Mouse (Mus musculus) midbrain, embryonic 12.5 days (tissue): ENCODE results near the gene Mob1b. TPM values are rescaled to one million over a fixed set of nuclear protein-coding genes. Genes with fewer than 3 reads are reported as not detected.
A peak's percentile ranks its signal among the peaks of the same experiment; 100 is the strongest.
"Not testable (repeated sequence)": the region's sequence is repeated elsewhere in the genome, so short reads cannot be mapped to it uniquely, and the experiment has no call there.

Source experiments
- ATAC-seq: fragments of 200-750 bp; cut with Nextera tagmentation; 2 replicates; pipeline ENCODE4 v1.8.0; 2017; ENCODE audit warnings: low read depth, moderate TSS enrichment, moderate library complexity; ENCODE audit not compliant: low FRiP score
- H3K27ac ChIP-seq: fragments of 300-500 bp; sonication (generic); replicated peaks from 2 replicates; pipeline ENCODE4 v1.5.1; 2016; ENCODE audit warnings: mild to moderate bottlenecking
- H3K27me3 ChIP-seq: fragments of 300-500 bp; sonication (generic); 2 replicates; pipeline ENCODE4 v1.6.1; 2016; ENCODE audit warnings: mild to moderate bottlenecking
- H3K36me3 ChIP-seq: fragments of 300-500 bp; sonication (generic); 2 replicates; pipeline ENCODE4 v1.6.1; 2016
- H3K4me1 ChIP-seq: fragments of 300-500 bp; sonication (generic); 2 replicates; pipeline ENCODE4 v1.6.1; 2016
- H3K4me2 ChIP-seq: fragments of 300-500 bp; sonication (generic); replicated peaks from 2 replicates; pipeline ENCODE4 v1.6.1; 2016; ENCODE audit warnings: mild to moderate bottlenecking, moderate library complexity
- H3K4me3 ChIP-seq: fragments of 300-500 bp; sonication (generic); 2 replicates; pipeline ENCODE4 v1.5.1; 2016; ENCODE audit warnings: mild to moderate bottlenecking
- H3K9ac ChIP-seq: fragments of 300-500 bp; sonication (generic); replicated peaks from 2 replicates; pipeline ENCODE4 v1.6.1; 2016; ENCODE audit warnings: mild to moderate bottlenecking, moderate library complexity
- H3K9me3 ChIP-seq: fragments of 300-500 bp; sonication (generic); 2 replicates; pipeline ENCODE4 v1.6.1; 2016; ENCODE audit warnings: mild to moderate bottlenecking
- WGBS: fragments of 180-500 bp; shearing (Covaris S2); methylation state at CpG from one replicate; pipeline ENCODE4 v1.1.7; 2016; 5-methylcytosine and 5-hydroxymethylcytosine counted together
- polyA plus RNA-seq: library from polyadenylated mRNA; unstranded; fragments of >200 nt; fragmentation: Nextera tagmentation; extraction: Ambion mirVana; gene quantifications from 2 replicates; pipeline ENCODE4 v1.2.1, GENCODE M21; 2016

Gene Mob1b
- polyA plus RNA-seq, 1 experiment from 2014 or later, result 15.8 TPM

DNA sequence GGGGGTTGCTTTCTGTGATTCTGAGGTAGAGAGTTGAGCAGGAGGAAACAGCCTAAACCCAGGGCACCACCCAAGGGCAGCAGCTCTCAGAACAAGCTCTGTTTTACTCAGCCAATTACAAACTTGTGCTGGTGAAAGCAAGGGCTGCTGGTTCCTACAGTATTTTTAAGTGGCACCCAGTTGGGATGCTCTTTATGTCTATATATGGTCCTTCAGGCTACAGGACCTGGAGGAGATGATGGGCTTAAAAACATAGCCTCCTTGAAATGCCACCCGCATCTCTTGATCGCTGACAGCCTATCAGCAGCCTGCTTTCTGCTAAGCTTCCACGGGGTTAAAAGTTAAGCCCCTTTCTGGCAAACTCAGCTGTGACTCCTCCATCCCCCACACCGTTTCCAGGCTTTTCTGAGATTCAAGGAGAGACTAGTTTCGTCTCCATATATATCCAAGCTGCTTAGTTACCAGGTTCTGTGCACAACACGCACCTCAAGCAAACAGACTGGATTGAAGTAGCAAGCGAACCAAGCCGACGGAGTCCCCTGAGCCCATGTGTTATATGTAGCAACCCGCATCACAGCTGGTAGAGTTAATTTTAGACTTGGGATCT is 8.9 kb upstream of the Mob1b start:
- Histone ChIP-seq H3K4me2 (peak overlapping the region; percentile 15; the same call in 1 of the 2 replicates), H3K27me3 (no peaks in the 10 kb centered on the region), H3K9ac (no peak overlapping the region), H3K36me3 (no peaks in the 10 kb centered on the region), H3K4me3 (no peak overlapping the region), H3K4me1 (peaks cover 17% of the 10 kb centered on the region), H3K9me3 (no peaks in the 10 kb centered on the region), H3K27ac (no peak overlapping the region)
- ATAC-seq, result peak; percentile 64
- WGBS, result 12% methylated on average over 10 of the region's 10 CpGs

DNA sequence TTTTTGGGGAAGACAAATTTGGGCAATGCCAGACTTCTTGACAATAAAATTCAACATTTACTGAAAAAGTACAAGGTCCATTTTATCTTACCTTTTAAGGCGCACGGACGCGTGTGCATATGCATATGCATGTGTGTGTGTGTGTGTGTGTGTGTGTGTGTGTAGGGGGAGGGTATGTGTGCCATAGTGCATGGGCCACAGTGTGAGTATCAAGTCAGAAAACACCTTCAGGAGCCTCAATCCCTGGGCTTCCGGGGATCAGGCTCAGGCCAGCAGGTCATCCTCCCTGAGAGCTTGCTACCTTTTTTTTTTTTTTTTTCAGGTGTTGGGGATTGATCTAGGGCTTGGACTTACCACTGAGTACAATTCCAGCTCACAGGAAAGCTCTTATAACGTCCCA is 8.3 kb upstream of the Mob1b start:
- H3K36me3 ChIP-seq, result no peaks in the 10 kb centered on the region
- H3K27me3 ChIP-seq, result no peaks in the 10 kb centered on the region
- H3K27ac ChIP-seq, result no peak overlapping the region
- ATAC-seq, result no peak
- no peak overlapping the region for H3K4me2 ChIP-seq
- no peak overlapping the region for H3K9ac ChIP-seq
- WGBS, result 65% methylated on average over 6 of the region's 6 CpGs
- H3K4me3 ChIP-seq, result no peak overlapping the region
- H3K4me1 ChIP-seq, result peaks cover 17% of the 10 kb centered on the region
- H3K9me3 ChIP-seq, result no peaks in the 10 kb centered on the region

DNA sequence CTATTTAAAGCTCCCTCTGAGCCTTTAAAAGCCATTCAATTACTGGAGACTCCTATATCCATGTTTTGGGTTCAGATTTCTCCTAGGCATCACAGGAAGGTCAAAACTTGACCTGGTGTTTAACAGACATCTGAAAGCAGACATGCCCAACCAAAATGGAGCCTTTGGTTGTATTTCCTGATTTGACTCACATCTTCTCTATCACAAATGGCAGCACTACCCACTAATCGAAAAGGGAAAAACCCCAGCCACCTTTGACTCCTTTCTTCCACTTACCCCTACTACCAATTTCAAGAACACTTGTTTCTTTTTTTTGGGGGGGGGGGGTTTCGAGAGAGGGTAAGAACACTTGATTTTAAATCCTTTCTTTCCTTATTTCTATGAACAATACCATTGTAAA is 3.7 kb upstream of the Mob1b start:
- Histone ChIP-seq H3K4me1 (peaks cover 9% of the 10 kb centered on the region), H3K4me3 (no peak overlapping the region), H3K9me3 (no peaks in the 10 kb centered on the region), H3K27ac (no peak overlapping the region), H3K27me3 (no peaks in the 10 kb centered on the region), H3K9ac (no peak overlapping the region), H3K4me2 (no peak overlapping the region), H3K36me3 (no peaks in the 10 kb centered on the region)
- ATAC-seq, result no peak
- WGBS, result 79% methylated on average over 2 of the region's 2 CpGs

DNA sequence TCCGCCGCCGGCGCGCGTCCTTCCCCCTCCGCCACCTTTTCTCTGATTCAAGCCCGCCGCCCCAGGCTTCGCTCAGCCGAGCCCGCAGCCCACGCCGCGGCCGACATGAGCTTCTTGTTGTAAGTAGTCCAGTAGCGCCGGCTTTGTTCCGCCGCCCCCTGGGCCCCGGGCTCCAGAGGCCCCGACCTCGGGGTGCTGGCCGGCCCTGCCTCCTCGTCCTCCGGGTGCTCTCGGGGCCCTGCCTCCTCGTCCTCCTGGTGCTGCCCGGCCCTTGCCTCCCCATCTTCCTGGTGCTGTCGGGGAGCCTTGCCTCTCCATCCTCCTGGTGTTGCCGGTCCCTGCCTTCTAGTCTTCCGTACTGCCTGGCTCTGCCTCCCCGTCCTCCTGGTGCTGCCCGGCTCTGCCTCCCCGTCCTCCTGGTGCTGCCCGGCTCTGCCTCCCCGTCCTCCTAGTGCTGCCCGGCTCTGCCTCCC is 384 bp downstream of the Mob1b start:
- ATAC-seq, result peak; percentile 76
- H3K4me2 ChIP-seq, result peak overlapping the region; percentile 70
- peak overlapping the region; percentile 95 for H3K9ac ChIP-seq
- peak overlapping the region; percentile 87 for H3K4me3 ChIP-seq
- peaks cover 20% of the 10 kb centered on the region for H3K4me1 ChIP-seq
- H3K9me3 ChIP-seq, result no peaks in the 10 kb centered on the region
- H3K27ac ChIP-seq, result peak overlapping the region; percentile 90
- no peaks in the 10 kb centered on the region for H3K27me3 ChIP-seq
- WGBS, result 0% methylated on average over 24 of the region's 38 CpGs
- H3K36me3 ChIP-seq, result no peaks in the 10 kb centered on the region

DNA sequence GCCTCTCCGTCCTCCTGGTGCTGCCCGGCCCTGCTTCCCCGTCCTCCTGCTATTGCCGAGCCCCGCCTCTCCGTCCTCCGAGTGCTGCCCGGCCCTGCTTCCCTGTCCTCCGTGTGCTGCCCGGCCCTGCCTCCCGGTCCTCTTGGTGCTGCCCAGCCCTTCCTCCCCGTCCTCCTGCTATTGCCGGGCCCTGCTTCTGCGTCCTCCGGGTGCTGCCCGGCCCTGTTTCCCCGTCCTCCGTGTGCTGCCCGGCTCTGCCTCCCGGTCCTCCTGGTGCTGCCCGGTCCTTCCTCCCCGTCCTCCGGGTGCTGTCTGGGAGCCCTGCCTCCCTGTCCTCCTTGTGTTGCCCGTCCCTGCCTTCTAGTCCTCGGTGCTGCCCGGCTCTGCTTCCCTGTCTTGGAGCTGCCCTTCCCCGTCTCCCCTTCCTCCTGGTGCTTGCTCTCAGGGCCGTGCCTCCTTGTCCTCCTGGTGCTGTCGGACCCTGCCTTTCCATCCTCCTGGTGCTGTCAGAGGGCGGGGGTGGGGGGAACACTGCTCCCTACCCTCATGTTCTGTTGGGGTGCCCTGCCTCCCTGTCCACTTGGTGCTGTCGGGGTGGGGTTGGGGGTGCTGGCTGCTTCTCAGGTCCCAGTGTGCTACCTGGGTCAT is 1.0 kb downstream of the Mob1b start:
- Histone ChIP-seq H3K36me3 (no peaks in the 10 kb centered on the region), H3K9ac (peak overlapping the region; percentile 95), H3K4me2 (peak overlapping the region; percentile 70), H3K27me3 (no peaks in the 10 kb centered on the region), H3K27ac (peak overlapping the region; percentile 90), H3K4me1 (peaks cover 20% of the 10 kb centered on the region), H3K9me3 (no peaks in the 10 kb centered on the region), H3K4me3 (peak overlapping the region; percentile 87)
- ATAC-seq, result peak; percentile 39
- WGBS, result 3% methylated on average over 31 of the region's 31 CpGs

DNA sequence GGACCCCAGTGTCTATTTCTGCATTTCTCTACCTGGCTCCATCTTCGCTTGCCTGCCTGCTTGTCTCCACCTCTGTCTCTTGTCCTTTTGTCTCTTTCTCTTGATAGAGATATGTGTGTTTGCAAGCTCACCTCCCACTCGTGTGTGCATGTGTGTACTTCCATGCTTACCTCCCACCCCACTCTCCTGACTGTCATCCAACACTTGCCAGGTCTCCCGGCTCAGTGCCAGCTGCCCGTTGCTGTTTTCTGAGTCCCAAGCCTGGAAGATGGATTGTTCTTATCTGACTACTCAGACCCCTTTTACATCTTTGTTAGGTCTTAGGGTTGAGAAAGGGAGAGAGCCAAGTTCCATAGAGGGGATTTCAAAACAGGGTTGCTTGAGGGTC is 1.6 kb downstream of the Mob1b start:
- no peak for ATAC-seq
- H3K4me3 ChIP-seq, result peak overlapping the region; percentile 87
- H3K27me3 ChIP-seq, result no peaks in the 10 kb centered on the region
- H3K9ac ChIP-seq, result peak overlapping the region; percentile 95
- peak overlapping the region; percentile 70 for H3K4me2 ChIP-seq
- H3K27ac ChIP-seq, result no peak overlapping the region
- peaks cover 20% of the 10 kb centered on the region for H3K4me1 ChIP-seq
- no peaks in the 10 kb centered on the region for H3K9me3 ChIP-seq
- 42% methylated on average over 4 of the region's 4 CpGs for WGBS
- no peaks in the 10 kb centered on the region for H3K36me3 ChIP-seq

DNA sequence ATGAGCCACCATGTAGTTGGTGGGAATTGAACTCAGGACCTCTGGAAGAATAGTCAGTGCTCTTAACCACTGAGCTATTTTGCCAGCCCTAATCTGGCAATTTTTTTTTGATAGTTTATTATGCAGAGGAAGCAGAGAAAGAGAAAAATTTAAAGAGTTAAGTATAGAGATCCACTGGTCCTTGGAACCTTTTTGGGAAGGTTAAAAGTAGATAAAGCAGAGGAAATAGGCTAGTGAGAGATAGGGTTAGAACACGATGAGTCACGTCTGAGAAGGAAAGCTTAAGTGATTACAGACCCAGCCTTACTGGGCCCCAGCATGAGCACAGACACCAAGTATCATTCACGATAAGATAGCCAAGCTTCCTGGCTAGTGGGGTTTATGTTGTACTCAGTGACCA is 3.4 kb downstream of the Mob1b start:
- no peak for ATAC-seq
- Histone ChIP-seq H3K4me2 (no peak overlapping the region), H3K27ac (no peak overlapping the region), H3K9ac (no peak overlapping the region), H3K4me1 (peaks cover 20% of the 10 kb centered on the region), H3K36me3 (no peaks in the 10 kb centered on the region), H3K9me3 (no peaks in the 10 kb centered on the region), H3K4me3 (no peak overlapping the region), H3K27me3 (no peaks in the 10 kb centered on the region)
- WGBS, result 81% methylated on average over 3 of the region's 3 CpGs

DNA sequence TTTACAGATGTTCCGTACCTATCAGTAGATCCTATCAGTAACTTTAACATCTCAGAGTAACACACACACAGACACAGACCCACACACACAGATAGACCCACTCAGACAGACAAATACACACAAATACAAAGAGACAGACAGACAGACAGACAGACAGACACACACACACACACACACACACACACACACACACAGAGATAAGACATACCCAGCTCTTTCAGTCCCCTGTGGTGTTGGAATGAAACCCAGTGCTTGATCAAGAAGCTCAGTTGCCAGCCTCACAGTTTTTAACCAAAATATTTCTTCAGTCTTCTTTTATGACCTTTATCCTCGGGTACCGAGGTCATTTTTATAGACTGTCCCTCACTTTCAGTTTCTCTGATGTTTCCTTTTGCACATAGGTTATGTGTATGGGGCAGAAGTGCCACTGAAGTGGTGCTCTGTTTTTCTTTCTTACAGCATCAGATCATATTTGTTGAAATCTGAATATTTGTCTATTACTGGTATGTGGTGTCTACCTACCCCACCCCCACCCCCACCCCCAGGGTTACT is 7.0 kb downstream of the Mob1b start:
- no peaks in the 10 kb centered on the region for H3K27me3 ChIP-seq
- H3K4me3 ChIP-seq, result no peak overlapping the region
- 78% methylated on average over 3 of the region's 3 CpGs for WGBS
- peaks cover 5% of the 10 kb centered on the region for H3K4me1 ChIP-seq
- no peak overlapping the region for H3K4me2 ChIP-seq
- no peaks in the 10 kb centered on the region for H3K9me3 ChIP-seq
- no peak overlapping the region for H3K9ac ChIP-seq
- H3K36me3 ChIP-seq, result no peaks in the 10 kb centered on the region
- no peak overlapping the region for H3K27ac ChIP-seq
- no peak for ATAC-seq

DNA sequence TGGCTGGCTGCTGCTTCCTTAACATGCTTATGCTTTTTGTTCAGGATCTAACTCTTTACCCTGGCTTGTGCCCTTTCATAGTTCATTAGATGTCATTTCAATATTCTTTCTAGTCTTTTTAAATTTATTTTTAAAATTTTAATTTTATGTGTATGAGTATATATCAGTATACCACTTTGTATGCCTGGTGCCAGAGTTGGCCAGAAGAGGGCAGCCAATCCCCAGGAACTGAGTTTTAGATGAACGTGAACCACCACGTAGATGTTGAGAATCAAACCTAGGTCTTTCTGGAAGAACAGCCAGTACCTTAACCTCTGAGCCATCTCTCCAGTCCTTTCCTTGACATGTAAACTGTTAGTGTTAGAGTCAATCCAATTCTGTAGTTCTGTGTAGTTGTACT is 14.1 kb downstream of the Mob1b start:
- no peaks in the 10 kb centered on the region for H3K9me3 ChIP-seq
- H3K27ac ChIP-seq, result no peak overlapping the region
- H3K4me1 ChIP-seq, result no peaks in the 10 kb centered on the region
- H3K27me3 ChIP-seq, result no peaks in the 10 kb centered on the region
- no peak overlapping the region for H3K4me3 ChIP-seq
- no peak overlapping the region for H3K4me2 ChIP-seq
- no peak overlapping the region for H3K9ac ChIP-seq
- 99% methylated on average over 2 of the region's 2 CpGs for WGBS
- ATAC-seq, result no peak
- no peaks in the 10 kb centered on the region for H3K36me3 ChIP-seq

DNA sequence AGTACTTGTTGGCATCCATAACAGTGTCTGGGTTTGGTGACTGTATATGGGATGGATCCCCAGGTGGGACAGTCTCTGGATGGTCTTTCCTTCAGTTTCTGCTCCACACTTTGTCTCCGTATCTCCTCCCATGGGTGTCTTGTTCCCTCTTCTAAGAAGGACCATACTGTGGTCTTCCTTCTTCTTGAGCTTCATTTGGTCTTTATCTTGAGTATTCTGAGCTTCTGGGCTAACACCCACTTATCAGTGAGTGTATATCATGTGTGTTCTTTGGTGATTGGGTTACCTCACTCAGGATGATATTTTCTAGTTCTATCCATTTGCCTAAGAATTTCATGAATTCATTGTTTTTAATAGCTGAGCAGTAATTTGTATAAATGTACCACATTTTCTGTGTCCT is 20.4 kb downstream of the Mob1b start:
- not testable (repeated sequence) for H3K4me2 ChIP-seq, H3K4me1 ChIP-seq, H3K9ac ChIP-seq, ATAC-seq, H3K27me3 ChIP-seq, H3K9me3 ChIP-seq, H3K36me3 ChIP-seq, H3K27ac ChIP-seq, H3K4me3 ChIP-seq
- 96% methylated on average over 1 of the region's 1 CpGs for WGBS

DNA sequence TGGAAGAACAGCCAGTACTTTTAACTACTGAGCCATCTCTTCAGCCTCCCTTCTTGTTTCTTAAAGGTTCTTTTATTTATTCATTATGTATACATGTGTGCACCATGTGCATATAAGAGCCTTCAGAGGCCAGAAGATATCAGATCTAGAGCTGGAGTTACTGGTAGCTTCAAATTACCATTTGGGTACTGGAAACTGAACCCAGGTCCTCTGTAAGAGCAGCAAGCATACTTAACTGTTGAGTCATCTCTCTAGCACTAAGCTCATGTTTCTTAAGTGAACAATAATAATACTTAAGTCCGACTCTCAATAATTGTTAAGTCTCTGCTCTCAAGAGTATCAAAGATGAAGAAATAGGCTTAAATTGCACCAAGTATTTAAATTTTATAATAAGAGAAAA is 27.1 kb downstream of the Mob1b start:
- Histone ChIP-seq H3K4me2 (no peak overlapping the region), H3K9ac (no peak overlapping the region), H3K4me3 (no peak overlapping the region), H3K27ac (no peak overlapping the region), H3K36me3 (0 out of 2 replicates have a peak, but pooled peaks cover 4% of the 10 kb centered on the region), H3K4me1 (no peaks in the 10 kb centered on the region), H3K27me3 (no peaks in the 10 kb centered on the region), H3K9me3 (no peaks in the 10 kb centered on the region)
- no peak for ATAC-seq
- WGBS, result 94% methylated on average over 1 of the region's 1 CpGs

DNA sequence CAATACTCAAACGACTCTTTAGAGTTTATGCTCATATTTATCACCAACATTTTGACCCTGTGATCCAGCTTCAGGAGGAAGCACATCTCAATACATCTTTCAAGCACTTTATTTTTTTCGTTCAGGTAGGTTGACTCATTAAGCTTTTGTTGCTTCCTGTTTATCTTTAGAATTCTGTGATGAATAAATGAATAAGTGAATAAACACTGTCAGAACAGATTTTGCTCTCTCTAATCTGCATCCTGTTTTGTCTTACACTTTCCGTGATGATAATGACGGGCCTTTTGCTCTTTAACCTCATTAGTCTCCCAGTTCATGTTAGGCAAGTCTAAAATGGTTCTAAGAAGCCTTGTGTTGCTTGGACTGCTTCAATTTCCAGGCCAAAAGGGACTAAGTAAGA is 32.5 kb downstream of the Mob1b start:
- H3K9me3 ChIP-seq, result no peaks in the 10 kb centered on the region
- no peak overlapping the region for H3K4me3 ChIP-seq
- no peak overlapping the region for H3K4me2 ChIP-seq
- peaks cover 19% of the 10 kb centered on the region for H3K36me3 ChIP-seq
- no peak overlapping the region for H3K9ac ChIP-seq
- no peaks in the 10 kb centered on the region for H3K4me1 ChIP-seq
- 94% methylated on average over 4 of the region's 4 CpGs for WGBS
- no peak overlapping the region for H3K27ac ChIP-seq
- no peaks in the 10 kb centered on the region for H3K27me3 ChIP-seq
- ATAC-seq, result no peak
